Mouse (Mus musculus): Measurements from ENCODE around the gene Uspl1. TPM values are rescaled to one million over a fixed set of nuclear protein-coding genes. Genes with fewer than 3 reads are reported as not detected.
"Not testable (repeated sequence)": the region's sequence is repeated elsewhere in the genome, so short reads cannot be mapped to it uniquely, and the experiment has no call there.

The Uspl1 gene
- 57.5 and 59.9 TPM in 2 replicates for polyA plus RNA-seq (2014; fragmentation: Nextera tagmentation; extraction: Ambion mirVana)

GRCm38 (mm10) chr5:149184104-149184843 lies at the start of gene Uspl1, which contains the start of gene Hmgb1:
TSS of gene Uspl1 (plus strand) at chr5:149184350.
TSS of gene Hmgb1 (minus strand) at chr5:149184489.
- no peaks in the 10 kb centered on the region for H3K27me3 ChIP-seq (replicated peaks; ENCODE audit: control insufficient read depth, insufficient read depth, low read length)
- H3K4me3 ChIP-seq (ENCODE audit: low read depth, low read length) = peak within 1 kb of the TSS; percentile 53
- no peaks in the 10 kb centered on the region for H3K9me3 ChIP-seq (replicated peaks; ENCODE audit: control insufficient read depth, low read length)
- ATAC-seq (peak; percentile 98), DNase-seq (ENCODE audit: low spot score) (peak; percentile 99)
- peak within 1 kb of the TSS; percentile 79 for H3K4me2 ChIP-seq (ENCODE audit: low read length)
- peaks cover 12% of the 10 kb centered on the region for H3K4me1 ChIP-seq (ENCODE audit: control insufficient read depth, insufficient read depth, low read length)
- H3K9ac ChIP-seq (ENCODE audit: low read length) = peak within 1 kb of the TSS; percentile 82
- H3K36me3 ChIP-seq (ENCODE audit: control insufficient read depth, insufficient read depth, low read length) = peaks cover 5% of the 10 kb centered on the region
- peak within 1 kb of the TSS; percentile 94 for H3K27ac ChIP-seq (ENCODE audit: low read depth, low read length)
- WGBS = under 1% methylated on average over 58 of the region's 59 CpGs

GRCm38 (mm10) chr5:149134751-149135454 lies 49.2 kb upstream of the Uspl1 start:
- Histone ChIP-seq H3K4me2 (ENCODE audit: low read length) (no peak overlapping the region), H3K9ac (ENCODE audit: low read length) (no peak overlapping the region), H3K4me1 (ENCODE audit: control insufficient read depth, insufficient read depth, low read length) (no peaks in the 10 kb centered on the region), H3K9me3 (replicated peaks; ENCODE audit: control insufficient read depth, low read length) (no peaks in the 10 kb centered on the region), H3K36me3 (ENCODE audit: control insufficient read depth, insufficient read depth, low read length) (no peaks in the 10 kb centered on the region), H3K4me3 (ENCODE audit: low read depth, low read length) (no peak overlapping the region), H3K27me3 (replicated peaks; ENCODE audit: control insufficient read depth, insufficient read depth, low read length) (no peaks in the 10 kb centered on the region), H3K27ac (ENCODE audit: low read depth, low read length) (no peak overlapping the region)
- DNase-seq (ENCODE audit: low spot score) = no peak
- 77% methylated on average over 10 of the region's 10 CpGs for WGBS
- no peak for ATAC-seq

GRCm38 (mm10) chr5:149135455-149136354 lies 48.4 kb upstream of the Uspl1 start:
- Histone ChIP-seq H3K9me3 (replicated peaks; ENCODE audit: control insufficient read depth, low read length) (no peaks in the 10 kb centered on the region), H3K27me3 (replicated peaks; ENCODE audit: control insufficient read depth, insufficient read depth, low read length) (no peaks in the 10 kb centered on the region), H3K4me2 (ENCODE audit: low read length) (no peak overlapping the region), H3K36me3 (ENCODE audit: control insufficient read depth, insufficient read depth, low read length) (no peaks in the 10 kb centered on the region), H3K9ac (ENCODE audit: low read length) (no peak overlapping the region), H3K4me1 (ENCODE audit: control insufficient read depth, insufficient read depth, low read length) (no peaks in the 10 kb centered on the region), H3K4me3 (ENCODE audit: low read depth, low read length) (no peak overlapping the region), H3K27ac (ENCODE audit: low read depth, low read length) (no peak overlapping the region)
- ATAC-seq (no peak), DNase-seq (ENCODE audit: low spot score) (no peak)
- 82% methylated on average over 10 of the region's 10 CpGs for WGBS

GRCm38 (mm10) chr5:149136933-149137365 lies 47.2 kb upstream of the Uspl1 start:
- ATAC-seq (no peak), DNase-seq (ENCODE audit: low spot score) (no peak)
- 74% methylated on average over 4 of the region's 4 CpGs for WGBS
- no peaks in the 10 kb centered on the region for H3K9me3 ChIP-seq (replicated peaks; ENCODE audit: control insufficient read depth, low read length)
- no peaks in the 10 kb centered on the region for H3K36me3 ChIP-seq (ENCODE audit: control insufficient read depth, insufficient read depth, low read length)
- H3K27me3 ChIP-seq (replicated peaks; ENCODE audit: control insufficient read depth, insufficient read depth, low read length) = no peaks in the 10 kb centered on the region
- no peak overlapping the region for H3K27ac ChIP-seq (ENCODE audit: low read depth, low read length)
- no peak overlapping the region for H3K4me2 ChIP-seq (ENCODE audit: low read length)
- H3K4me1 ChIP-seq (ENCODE audit: control insufficient read depth, insufficient read depth, low read length) = no peaks in the 10 kb centered on the region
- H3K4me3 ChIP-seq (ENCODE audit: low read depth, low read length) = no peak overlapping the region
- H3K9ac ChIP-seq (ENCODE audit: low read length) = no peak overlapping the region

GRCm38 (mm10) chr5:149137447-149137846 lies 46.7 kb upstream of the Uspl1 start:
- H3K4me1 ChIP-seq (ENCODE audit: control insufficient read depth, insufficient read depth, low read length) = no peaks in the 10 kb centered on the region
- no peak overlapping the region for H3K4me2 ChIP-seq (ENCODE audit: low read length)
- H3K27me3 ChIP-seq (replicated peaks; ENCODE audit: control insufficient read depth, insufficient read depth, low read length) = no peaks in the 10 kb centered on the region
- 78% methylated on average over 3 of the region's 3 CpGs for WGBS
- H3K9me3 ChIP-seq (replicated peaks; ENCODE audit: control insufficient read depth, low read length) = no peaks in the 10 kb centered on the region
- H3K27ac ChIP-seq (ENCODE audit: low read depth, low read length) = no peak overlapping the region
- ATAC-seq = no peak
- DNase-seq (ENCODE audit: low spot score) = no peak
- H3K4me3 ChIP-seq (ENCODE audit: low read depth, low read length) = no peak overlapping the region
- no peaks in the 10 kb centered on the region for H3K36me3 ChIP-seq (ENCODE audit: control insufficient read depth, insufficient read depth, low read length)
- H3K9ac ChIP-seq (ENCODE audit: low read length) = no peak overlapping the region

GRCm38 (mm10) chr5:149138087-149138486 lies 46.1 kb upstream of the Uspl1 start:
- H3K27ac ChIP-seq (ENCODE audit: low read depth, low read length); H3K4me2 ChIP-seq (ENCODE audit: low read length); H3K4me1 ChIP-seq (ENCODE audit: control insufficient read depth, insufficient read depth, low read length); H3K9ac ChIP-seq (ENCODE audit: low read length); H3K4me3 ChIP-seq (ENCODE audit: low read depth, low read length); ATAC-seq; DNase-seq (ENCODE audit: low spot score); H3K36me3 ChIP-seq (ENCODE audit: control insufficient read depth, insufficient read depth, low read length); H3K27me3 ChIP-seq (replicated peaks; ENCODE audit: control insufficient read depth, insufficient read depth, low read length); H3K9me3 ChIP-seq (replicated peaks; ENCODE audit: control insufficient read depth, low read length): not testable (repeated sequence)
- 90% methylated on average over 6 of the region's 6 CpGs for WGBS

- Histone ChIP-seq H3K9ac (ENCODE audit: low read length) (no peak overlapping the region), H3K4me1 (ENCODE audit: control insufficient read depth, insufficient read depth, low read length) (no peaks in the 10 kb centered on the region), H3K27me3 (replicated peaks; ENCODE audit: control insufficient read depth, insufficient read depth, low read length) (no peaks in the 10 kb centered on the region), H3K27ac (ENCODE audit: low read depth, low read length) (no peak overlapping the region), H3K9me3 (replicated peaks; ENCODE audit: control insufficient read depth, low read length) (no peaks in the 10 kb centered on the region), H3K4me2 (ENCODE audit: low read length) (0 out of 2 replicates have a peak overlapping the region, but pooled peaks have one; percentile 3), H3K36me3 (ENCODE audit: control insufficient read depth, insufficient read depth, low read length) (no peaks in the 10 kb centered on the region), H3K4me3 (ENCODE audit: low read depth, low read length) (no peak overlapping the region)
- ATAC-seq (no peak), DNase-seq (ENCODE audit: low spot score) (no peak)
- WGBS = 58% methylated on average over 9 of the region's 9 CpGs
These were observed 43.8 kb upstream of the Uspl1 start for GRCm38 (mm10) chr5:149140336-149140735.

- DNase-seq (ENCODE audit: low spot score); H3K9me3 ChIP-seq (replicated peaks; ENCODE audit: control insufficient read depth, low read length); H3K27ac ChIP-seq (ENCODE audit: low read depth, low read length); H3K4me1 ChIP-seq (ENCODE audit: control insufficient read depth, insufficient read depth, low read length); H3K4me2 ChIP-seq (ENCODE audit: low read length); H3K36me3 ChIP-seq (ENCODE audit: control insufficient read depth, insufficient read depth, low read length); ATAC-seq; H3K4me3 ChIP-seq (ENCODE audit: low read depth, low read length); H3K27me3 ChIP-seq (replicated peaks; ENCODE audit: control insufficient read depth, insufficient read depth, low read length); H3K9ac ChIP-seq (ENCODE audit: low read length): not testable (repeated sequence)
- WGBS = 100% methylated on average over 1 of the region's 1 CpGs
These were observed 43.0 kb upstream of the Uspl1 start for GRCm38 (mm10) chr5:149141155-149141554.
